Mouse (Mus musculus) skeletal muscle tissue, adult 2 months (tissue): ENCODE data around the gene Rin2.
A peak's percentile ranks its signal among the peaks of the same experiment; 100 is the strongest.

Experiments
- DNase-seq: peaks from one replicate; pipeline ENCODE4 v3.0.0-alpha.2; 2012; ENCODE audit warnings: low read depth, low spot score

Gene Rin2

DNA sequence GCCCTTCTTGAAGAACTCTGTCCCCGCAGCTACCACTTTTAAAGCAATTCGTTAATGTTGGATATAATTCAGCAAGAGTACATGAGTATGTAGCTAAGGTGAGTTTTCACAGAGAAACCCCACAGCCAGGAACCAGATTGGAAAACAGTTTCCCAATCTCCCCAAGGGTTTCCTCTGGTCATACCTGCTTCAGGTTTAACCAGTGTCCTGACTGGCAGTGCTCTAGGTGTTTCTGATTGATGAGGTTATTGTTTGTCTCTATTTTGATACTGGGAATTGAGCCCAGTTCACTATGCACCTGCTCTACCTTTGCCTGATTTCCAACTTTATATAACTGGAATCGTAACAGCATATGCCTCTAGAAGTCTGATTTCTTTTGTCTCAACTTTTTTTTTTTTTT lies 153.6 kb downstream of the Rin2 start:
- no peak for DNase-seq

DNA sequence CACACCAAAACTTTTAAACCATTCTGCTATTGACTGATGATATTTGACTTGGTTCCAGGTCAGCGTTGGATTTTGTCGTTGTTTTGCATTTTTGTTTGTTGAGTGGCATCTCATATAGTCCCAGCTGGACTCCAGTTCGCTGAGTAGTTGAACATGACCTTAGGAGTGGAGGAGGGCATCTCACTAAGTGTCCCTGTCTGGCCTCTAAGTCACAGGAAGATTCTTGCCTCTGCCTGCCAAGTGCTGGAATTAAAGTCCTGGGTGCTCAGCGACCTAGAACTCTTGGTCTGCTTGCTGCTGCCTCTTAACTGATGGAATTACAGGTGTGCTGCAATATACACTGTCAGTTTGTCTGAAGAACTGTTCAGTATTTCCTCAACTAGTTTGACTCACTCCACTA lies 154.2 kb downstream of the Rin2 start:
- DNase-seq: no peak

DNA sequence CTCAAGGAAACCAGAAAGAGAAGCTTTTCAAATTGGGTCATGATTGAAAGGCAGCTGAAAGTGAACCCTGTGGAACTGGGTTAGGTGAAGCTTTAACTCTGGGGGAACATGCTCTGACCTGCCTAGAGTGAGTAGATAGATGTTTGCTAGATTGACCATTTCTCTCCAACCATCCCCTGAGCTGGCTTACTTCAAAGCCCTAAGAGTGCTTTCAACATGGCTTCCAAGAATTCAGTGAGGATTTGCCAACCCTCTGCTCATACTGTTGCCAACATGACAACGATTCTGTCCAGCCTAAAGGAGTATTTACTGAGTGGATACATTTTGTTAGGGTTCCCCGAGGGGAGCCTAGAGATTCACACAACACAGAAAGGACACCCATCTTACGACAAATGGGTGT lies 155.4 kb downstream of the Rin2 start:
- no peak for DNase-seq

DNA sequence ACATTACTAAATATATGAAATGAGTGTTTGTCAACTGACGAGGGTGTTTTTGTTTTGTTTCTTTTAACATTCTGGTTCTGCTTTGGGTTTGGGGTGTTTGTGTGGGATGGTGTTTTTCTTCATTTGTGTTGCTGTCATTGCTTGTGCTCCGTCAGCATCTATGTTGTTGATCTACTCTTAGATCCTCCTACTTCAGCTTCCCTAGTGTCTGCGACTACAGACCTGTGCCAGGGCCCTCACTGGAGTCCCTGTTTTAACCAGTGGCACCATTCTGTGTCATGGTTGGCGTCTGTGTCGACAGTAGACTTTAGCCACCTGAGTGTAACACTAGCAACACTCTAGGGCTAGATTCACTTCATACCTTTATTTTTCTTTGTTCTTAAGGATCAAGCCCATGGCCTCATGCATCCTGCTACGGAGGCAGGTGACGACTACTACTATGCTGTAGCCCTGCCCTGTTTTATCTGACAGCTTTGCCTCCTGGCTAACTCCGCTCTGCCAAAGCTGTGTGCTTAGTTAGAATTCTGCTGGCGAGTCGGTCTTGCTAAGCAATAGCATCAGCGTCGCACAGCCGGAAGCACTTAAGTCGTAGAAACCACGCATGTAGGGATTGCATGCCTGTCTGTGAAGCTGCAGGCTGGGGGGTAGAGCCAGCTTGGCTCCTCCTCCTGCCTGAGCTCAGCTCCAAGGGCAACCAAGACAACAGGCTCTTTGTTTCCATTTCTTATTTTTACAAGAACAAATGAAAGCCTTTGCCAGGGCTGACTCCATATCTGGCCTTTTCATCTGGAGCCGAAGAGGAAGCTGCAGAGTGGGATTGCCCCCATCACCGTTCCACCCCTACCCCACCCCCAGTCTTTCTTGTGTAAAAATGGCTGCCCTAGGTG lies 157.2 kb downstream of the Rin2 start:
- DNase-seq: peak; percentile 68

DNA sequence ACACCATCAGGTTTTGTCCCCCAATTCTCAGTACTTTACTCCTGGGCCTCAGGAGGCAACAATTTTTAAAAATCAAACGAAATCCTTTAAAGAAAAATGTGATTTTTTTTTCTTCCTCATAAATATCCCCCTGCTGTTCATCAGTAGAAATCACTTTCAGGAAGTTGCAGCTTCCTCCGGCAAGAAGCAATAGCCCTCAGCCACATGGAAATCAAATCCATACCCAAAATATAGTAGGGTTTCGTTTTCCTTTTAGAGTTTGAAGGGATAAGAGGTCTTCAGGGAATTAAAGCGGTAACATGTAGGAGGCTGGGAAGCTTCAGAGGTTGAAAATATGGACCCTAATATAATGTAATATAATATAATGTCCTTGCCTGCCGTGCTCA lies 157.8 kb downstream of the Rin2 start:
- no peak for DNase-seq

DNA sequence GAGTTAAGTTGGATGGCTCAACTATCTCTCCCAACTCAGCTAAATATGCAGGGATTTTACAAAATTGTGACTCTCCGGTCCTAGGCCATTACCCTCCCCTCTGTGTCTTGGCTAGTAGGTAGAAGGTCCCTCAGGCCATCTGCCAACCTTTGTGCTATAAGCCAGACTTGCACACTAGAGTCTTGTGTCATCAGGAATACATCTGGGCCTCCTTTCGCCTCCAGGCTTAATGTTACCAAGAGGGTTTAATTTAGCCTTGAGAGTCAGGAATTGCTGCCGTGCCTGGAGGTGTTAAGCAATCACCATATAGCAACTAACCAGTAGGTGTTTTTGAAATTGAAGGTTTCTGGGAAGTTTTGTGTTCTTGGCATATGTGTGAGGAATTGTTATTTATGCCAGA lies 158.3 kb downstream of the Rin2 start:
- DNase-seq: no peak

DNA sequence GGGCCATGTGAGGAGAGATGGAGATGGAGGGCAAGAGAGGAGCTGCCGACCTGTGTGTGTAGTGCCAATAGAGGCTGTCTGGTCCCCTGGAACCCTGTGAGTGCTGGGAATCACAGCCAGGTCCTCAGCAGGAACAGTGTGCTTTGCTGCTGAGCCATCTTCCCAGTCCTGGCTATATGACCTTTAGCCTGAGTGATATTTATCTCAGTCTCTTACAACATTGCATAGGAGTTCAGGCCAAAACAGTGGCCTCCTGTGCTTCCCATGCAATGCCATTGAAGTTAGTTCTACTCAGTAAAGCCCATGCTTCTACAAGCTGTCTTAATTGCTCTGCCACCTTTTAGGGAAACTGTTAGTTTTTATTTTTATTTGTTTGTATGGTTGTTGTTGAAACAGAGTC lies 160.9 kb downstream of the Rin2 start:
- no peak for DNase-seq

DNA sequence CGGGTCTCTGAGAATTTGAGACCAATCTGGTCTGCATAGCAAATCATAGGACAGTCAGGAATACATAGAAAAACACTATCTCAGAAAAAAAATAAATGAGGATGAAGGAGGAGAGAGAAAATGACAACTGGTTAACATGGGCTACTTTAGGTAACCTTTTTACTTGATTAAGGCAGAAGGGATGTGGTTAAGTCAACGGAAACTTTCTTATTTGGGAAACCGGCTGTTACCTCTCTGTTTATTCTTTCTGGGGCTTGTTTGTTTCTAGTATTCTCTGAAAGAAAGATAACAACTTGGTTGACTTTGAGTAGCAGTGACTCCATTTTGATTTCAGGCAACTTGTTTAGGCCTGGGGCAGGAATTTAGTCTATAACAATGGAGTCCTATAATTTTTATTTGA lies 163.7 kb downstream of the Rin2 start:
- DNase-seq: no peak

DNA sequence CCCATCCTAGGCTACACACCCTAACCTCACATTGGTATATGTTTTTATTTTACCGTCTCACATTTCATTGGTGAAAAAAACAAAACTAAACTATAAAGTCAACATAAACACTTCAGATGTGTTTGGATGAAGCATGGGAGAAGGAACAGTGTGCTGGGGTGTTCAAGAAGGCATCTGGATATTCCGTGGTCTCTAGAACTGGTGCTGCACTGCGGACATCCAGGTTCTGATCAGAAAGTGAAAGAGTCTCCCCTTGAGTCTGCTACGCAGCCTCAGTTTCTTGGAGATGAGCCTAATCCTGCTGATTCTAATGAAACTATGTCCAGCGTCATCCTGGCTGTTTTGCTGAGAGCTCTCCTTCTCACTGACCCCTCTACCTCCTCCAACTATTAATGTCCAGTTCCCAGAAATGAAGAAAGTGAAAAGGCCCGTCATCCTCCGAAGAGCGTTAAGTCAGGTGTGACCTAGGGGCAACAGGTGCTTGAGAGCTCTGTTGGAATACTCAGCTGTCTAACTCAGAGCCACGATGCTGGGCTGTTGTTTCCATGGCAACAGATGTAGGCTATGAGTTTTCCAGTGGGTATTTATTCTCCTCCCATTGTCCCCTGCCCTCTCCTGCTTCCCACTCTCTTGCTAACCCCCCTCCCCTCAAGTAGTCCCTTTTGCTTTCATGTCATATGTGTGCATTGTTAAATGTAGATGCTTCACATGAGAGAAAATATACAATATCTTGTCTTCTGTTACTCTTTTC lies 164.7 kb downstream of the Rin2 start:
- no peak for DNase-seq

DNA sequence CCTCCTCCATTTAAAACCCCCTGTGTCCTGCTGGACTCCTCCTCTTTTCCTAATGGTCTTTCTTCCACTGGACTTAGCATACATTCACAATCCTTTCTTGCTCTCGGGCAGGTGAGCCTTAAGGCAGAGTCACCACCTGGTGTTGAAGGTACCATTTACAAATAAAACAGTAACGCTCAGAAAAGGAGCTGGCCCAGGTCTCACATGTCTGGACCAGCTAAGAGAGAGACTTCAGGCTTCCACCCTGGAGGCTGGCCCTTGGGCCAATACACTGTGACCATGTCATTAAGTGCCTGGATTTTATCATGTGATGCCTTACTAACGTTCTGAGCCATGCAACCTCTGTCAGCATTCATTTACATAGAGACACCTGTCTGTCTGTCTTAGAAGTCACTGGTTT lies 165.3 kb downstream of the Rin2 start:
- DNase-seq: no peak

DNA sequence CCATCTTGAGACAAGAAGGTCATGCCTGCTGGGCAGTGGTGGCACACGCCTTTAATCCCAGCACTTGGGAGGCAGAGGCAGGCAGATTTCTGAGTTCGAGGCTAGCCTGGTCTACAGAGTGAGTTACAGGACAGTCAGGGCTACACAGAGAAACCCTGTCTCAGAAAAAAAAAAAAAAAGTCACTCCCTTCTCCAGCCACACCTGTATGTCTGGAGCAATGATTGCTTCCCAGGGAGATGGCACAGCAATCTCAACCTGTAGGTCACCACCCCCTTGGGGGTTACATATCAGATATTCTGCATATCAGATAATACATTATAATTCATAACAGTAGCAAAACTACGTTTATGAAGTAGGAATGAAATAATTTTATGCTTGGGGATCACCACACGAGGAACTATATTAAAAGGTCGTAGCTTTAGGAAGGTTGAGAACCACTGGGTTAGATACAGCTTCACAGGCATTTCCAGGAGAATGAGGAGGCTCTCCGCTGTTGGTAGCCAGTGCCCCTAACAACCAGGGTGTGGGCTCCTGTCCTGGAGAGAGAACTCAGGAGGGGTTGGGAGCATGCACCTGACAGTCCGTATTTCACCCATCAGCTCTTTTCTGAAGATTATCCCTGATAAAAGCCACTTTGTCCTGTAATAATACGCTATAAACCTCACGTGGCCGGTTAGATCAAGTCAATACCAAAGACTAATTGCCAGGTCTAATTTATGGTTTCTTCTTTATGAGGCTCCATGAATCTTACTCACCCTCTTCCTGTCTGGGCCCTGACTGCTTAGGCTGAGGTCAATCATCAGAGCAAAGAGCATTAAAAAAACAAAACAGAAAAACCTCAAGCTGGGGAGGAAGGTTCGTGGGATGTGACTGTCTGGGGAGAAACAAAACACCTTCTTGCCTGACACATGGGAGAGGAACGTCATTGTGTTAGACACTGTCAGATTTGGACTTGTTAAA lies 166.2 kb downstream of the Rin2 start:
- no peak for DNase-seq

DNA sequence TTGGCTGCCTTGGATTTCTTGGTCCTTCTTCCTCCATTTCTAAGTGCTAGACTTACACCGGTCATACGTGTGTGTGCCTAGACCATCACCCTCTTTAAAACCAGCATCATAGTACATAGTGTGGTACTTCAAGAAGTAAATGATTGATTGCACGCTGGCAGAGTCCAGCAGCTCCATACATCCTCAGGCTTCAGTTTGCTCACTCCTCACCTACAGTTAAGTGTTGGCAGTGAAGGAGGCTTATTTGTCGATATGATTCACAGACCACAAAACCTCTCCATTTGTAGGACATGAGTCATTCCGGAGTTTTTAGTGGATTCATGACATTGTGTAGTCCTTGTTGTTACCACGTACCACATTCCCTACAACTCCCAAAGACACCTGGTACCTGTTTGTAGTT lies 168.3 kb downstream of the Rin2 start:
- DNase-seq: no peak

DNA sequence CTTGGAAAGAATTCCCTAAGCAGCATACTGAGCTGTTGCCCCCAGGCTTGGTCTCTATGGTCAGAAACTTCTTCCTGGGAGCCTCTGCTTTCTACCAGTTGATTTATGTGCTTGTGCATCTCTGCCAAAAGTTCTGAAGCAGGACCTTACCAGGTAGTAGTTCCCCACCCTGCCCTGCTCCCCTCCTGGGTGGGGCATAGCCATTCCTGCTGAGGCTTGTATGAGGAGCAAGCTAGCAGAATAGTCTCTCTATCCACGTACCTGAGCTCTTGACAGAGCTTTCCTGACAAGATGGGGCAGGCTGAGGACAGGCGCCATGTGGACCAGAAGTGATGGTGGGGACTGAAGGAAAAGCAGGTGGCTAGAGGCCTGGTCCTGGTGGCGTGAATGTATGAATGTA lies 171.6 kb downstream of the Rin2 start:
- DNase-seq: no peak

DNA sequence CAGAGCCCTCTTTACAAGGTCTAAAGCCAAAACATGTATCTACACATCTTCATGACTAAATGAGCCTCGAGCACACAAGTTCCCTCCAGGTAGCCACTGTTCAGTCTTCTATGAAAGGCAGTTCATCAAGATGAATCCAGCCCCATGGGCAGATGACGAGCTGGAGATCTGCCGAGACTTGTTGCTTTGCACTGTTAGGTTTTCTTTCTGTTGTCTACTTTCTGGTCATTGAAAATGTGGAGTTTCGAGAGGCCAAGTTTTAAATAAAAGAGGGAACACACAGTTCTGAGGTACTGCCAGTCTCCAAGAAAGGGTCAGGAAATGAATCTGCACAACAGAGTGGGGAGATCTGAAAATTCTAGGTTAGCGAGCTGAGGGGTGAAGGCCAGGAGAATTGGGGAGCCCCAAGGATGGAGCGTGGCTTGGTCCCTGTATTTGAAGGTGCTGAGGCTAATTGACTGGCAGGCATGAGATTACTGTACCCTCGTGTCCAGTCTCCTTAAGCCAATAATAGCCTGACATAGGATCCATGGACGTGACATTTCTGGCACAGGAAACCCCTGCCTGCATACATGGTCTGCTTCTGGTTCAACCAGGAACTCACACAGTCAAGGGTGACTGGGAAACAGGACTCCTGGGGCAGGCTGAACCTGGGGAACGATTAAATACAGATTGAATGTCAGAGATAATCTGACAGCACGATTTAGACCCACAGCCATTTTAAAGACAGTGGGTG lies 174.3 kb downstream of the Rin2 start:
- DNase-seq: peak; percentile 61

DNA sequence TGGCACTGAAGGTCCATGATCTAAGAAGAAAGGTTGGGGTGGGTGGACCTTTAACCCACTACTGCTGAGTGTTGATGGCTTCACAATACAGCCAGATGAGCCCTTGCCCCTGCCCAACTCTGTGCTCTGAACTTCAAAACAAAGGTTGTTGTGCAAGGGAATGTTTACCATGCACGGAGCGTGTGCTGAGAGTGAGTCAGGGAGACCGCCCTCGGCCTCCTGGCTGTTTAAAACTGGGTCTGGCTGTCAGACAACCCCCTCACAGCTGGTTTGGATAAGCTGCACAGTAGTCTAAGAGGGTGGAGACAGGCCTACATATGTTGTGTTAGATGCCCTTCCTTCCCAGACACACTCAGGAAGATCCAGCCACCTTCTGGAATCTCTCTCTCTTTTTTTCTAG lies 175.8 kb downstream of the Rin2 start:
- no peak for DNase-seq

DNA sequence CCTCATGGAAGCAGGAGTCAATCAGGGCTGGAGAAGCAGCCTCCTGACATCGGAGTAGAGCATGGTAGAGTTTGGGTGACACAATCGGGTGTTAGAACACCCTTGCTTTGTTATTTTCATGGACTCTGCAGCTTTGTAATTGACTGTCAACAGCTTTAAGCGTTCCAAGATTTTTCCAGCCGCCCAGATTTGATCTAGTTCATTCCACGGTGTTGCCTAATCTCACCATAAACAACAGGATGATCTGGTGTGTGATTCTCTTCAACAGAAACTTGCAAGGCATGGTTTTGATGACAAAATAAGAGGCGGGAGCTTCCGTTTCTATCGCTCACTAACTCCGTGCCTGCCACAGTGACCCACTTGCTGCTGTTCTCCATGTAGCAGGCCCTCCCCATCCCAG lies 180.8 kb downstream of the Rin2 start:
- no peak for DNase-seq

DNA sequence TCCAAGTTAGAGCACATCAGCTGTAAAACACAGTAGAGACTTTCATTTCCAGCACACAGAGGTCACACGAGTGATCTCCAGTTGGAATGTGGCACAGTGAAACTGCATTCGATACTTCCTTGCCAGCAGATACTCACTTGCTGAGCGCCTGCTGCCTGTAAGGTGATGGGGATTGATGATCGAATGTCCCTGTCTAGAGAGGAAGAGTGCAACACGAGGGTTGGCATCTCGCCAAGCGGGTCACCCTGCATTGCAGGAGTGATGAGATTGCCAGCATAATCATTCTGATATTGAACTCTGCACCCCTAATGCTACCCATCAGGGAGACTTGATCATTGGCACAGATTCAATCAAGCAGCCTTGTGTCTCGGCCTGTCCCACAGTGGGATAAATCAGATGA lies 182.8 kb downstream of the Rin2 start:
- DNase-seq: no peak

DNA sequence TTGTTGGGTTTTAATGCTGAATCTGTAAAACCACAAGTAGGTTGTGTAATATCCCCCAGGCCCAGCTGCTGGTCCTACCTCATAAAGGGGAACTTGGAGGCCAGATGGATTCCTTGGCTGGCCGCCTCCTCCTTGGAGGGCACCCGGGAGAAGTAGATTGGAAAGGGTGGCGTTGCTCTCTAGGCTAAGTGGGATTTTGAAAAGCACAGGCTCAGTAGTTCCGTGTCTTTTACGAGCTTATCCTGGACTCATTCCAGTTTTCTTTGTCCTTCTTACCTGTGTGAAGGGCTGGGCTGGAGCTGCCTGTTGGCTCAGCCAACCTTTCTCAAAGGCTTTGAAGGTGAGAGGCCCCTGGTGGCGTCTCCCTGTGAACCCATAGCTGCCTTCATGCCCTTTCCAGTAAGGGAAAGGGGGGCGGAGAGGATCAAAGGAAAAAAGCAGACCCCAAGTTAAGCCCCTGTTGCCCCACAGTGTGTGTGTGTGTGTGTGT lies 184.5 kb downstream of the Rin2 start:
- peak; percentile 74 for DNase-seq

DNA sequence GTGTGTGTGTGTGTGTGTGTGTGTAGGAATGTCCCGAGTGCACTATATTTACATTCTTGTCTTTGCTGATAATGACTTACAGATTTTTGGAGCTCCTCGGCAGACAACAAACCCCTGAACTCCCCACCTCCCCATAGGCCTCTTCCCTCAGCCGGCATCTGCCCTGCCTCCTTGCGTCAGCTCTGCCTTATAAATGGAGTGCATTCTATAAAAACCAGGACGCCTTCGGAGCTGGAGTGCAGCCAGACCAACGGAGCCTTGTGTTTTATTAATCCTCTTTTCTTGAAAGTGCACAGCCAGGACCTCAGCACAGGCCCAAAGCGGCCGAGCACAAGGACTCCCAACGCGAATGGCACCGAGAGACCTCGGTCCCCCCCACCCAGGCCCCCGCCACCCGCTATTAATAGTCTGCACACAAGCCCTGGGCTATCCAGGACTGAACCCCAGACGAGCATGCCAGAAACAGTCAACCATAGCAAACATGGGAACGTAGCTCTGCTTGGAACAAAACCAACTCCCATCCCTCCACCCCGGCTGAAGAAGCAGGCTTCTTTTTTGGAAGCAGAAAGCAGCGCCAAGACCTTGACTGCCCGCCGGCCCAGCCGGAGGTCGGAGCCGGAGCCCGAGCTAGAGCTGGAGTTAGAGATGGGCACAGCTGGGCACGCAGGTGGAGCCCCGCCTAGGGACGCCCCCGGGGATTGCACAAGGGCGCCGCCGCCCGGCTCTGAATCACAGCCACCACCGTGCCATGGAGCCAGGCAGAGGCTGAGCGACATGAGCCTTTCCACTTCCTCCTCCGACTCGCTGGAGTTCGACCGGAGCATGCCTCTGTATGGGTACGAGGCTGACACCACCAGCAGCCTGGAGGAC lies 185.2 kb downstream of the Rin2 start:
- DNase-seq: peak; percentile 79
